Mouse (Mus musculus): ENCODE results near the gene Cap2.

Gene Cap2

GRCm38 (mm10) chr13:46571961-46572647 lies 70.5 kb downstream of the Cap2 start:
- DNase-seq, result peak; percentile 84

- DNase-seq, result no peak
Observed at GRCm38 (mm10) chr13:46572648-46573163, 71.1 kb downstream of the Cap2 start.

GRCm38 (mm10) chr13:46574201-46574600 lies 72.6 kb downstream of the Cap2 start:
- no peak for DNase-seq

DNA sequence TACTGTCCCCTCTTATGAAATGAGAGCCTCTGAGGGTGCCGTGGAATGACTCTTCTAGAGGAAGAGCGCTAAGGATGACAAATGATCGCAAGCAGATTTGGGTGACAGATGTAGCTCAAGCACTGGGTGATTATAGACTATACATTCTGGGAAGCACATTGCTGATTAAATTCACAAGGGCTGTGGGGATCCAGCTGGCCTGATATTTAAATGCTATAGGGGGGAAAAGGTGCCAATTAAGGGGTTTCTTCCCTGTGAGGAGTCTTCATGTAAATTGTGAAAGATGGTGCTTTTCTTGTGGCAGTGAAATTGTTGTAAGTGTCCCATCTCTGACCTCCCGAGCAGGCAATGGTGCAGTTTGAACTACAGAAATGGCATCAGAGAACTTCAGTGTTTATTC lies 73.1 kb downstream of the Cap2 start:
- no peak for DNase-seq

DNA sequence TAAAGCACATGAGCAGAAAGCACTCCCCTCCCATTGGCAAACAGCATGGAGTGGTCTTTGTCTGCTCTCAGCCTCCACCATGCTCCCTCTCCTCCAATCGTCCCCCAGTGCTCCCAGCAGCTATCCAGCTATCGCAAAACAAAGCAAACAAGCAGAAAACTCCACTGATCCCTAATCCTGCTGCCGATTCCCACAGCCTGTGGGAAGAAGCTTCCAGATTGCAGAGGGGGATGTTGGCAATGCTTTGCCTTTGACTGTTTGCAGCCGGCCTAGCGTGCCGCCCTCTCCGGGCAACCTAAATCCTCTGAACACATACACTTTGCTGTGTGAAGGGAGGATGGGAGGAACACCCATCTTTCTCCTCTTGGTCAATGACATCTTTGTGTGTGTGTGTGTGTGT lies 83.2 kb downstream of the Cap2 start:
- DNase-seq, result no peak

DNA sequence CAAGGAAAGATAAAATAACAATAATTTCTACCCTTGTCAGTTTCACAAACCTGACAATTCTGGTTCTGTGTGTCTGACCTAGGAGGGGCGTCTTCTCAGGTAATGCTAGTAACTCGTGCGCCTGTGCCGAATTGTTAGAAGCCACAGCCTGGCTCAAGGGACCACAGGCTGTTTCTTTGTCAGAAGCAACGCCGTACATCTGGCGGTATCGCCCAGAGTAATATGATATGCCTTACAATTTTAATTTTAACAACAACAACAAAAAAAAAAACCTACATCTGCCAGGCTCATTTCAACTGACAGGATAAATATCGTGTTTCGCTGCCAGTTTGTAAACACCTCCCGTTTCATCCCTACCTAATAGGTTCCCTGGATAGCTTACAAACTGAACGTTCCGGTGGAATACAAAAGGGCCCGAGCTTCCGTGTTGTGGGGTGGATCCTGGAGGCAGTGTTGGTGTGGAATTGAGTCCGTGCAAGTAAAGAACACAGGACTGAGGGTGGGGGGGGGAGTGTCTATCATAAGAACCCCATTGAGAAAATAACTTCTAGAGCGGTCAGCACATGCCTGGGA lies 86.2 kb downstream of the Cap2 start:
- DNase-seq, result no peak

GRCm38 (mm10) chr13:46588606-46589005 lies 87.0 kb downstream of the Cap2 start:
- no peak for DNase-seq

GRCm38 (mm10) chr13:46590885-46591284 lies 89.2 kb downstream of the Cap2 start:
- DNase-seq, result no peak

DNA sequence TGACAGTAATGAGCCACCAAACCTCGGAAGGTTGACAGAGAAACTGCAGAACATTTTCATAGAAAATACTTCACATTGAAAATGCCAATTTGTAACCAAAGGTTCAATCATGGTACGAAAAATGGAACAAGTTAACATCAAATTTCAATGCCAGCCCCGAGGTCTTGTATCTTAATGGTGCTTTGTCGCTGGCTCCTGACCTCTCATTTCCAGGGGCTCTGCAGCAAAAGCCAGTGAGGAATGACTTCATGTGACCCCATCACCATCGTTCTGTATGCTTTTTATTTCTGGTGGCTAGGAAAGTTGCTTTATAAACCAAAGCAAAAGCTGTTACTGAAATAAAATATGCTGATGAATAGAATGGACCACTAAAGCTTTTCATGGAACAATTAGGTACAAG lies 99.0 kb downstream of the Cap2 start:
- no peak for DNase-seq

DNA sequence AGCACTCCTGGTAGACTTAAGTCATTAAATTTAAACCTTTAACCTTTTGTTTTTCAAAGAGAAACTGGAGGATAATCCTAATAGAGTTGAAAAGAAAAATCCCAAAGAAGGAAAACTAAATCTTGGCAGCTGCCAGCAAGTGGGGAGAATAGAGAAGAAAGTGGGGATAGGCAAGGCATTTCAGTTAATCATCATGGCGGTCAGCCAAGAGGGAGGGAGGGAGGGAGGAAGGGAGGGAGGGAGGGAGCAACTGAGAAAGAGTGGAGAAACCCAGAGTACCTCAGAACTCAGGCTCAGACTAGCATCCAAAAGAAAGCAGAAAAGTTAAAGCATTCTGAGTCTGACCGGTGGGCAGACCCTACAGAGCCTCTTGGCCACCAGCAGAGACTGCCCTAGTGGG lies 99.7 kb downstream of the Cap2 start:
- no peak for DNase-seq

DNA sequence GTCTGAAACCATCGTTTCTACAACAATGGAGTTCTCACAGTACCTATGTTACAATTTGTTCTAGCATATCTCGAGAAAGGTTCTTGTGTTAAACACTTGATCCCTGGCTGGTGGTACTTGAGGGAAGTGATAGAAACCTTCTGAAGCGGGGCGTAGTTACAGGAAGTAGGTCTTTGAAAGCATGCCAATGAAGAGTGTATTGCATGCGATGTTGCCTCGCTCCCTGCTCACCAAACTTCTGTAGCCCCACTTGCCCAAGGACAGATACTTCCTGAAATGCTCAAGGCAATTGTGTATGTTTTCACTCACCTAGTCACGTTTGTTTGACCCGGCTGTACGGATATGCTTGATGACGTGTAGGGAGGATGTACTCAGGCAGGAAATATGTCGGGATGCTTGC lies 101.0 kb downstream of the Cap2 start:
- DNase-seq, result no peak

DNA sequence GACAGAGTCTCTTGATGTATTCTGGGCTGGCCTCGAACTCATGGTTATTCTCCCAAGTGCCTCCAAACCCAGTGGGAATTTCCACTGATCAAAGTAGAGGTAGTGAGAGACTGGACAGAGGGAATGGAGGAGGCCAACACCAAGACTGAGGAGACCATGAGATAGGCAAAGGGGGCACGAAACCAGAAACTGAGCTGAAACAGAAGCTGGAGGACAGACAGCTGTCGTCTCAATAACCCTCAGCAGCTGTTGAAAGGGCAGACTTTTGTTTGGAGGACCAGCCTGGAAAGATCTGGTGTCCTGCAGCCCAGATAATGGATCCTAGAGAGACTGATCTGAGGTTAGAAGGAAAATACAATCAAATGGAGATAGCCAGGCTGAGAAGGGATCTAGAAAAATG lies 109.4 kb downstream of the Cap2 start:
- DNase-seq, result no peak

DNA sequence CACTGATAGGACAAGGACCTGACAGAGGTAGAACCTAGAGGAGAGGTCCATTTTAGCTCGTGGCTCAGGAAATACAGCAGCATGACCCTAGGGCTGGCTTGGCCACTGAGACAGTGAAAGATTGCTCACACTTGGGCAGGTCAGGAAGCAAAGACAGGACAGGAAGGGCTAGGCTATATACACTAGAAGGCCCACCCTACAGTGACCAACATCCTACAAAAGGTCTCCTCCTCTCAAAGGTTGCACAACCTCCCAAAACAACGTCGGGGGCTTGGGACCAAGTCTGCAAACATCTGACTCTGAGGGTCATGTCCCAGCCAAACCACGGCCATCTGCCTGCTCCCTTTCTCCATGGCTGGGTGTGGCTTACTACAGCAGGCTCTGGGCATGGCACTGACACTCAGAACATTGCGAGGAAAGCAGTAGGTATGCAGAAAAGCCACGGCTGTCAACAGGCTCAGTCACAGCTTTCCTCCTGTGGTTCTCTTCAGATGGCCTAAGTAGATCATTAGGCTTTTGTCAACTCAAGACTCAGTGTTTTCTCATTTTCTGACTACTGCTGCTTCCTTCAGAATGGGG lies 112.1 kb downstream of the Cap2 start:
- no peak for DNase-seq

- no peak for DNase-seq
Observed at GRCm38 (mm10) chr13:46616673-46617362, 115.2 kb downstream of the Cap2 start.

DNA sequence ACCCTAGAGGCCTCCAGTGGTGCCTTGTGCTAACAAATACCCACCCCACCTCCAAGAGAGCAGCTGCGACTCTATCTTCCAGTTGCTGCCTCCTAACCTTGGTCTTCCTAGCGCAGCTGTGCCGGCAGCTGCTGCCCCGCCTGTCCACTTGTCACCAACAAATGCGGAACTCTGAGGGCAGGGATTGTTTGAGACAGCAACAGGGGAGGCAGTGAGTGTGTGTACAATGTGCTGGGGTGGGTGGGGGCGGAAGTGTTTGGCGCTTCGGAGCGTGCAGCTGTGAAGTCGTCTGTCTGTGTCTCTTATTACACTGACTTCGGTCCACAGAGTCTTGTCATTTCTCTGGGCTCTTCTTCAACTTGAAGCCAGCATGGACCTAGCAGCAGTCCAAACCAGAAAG lies 118.0 kb downstream of the Cap2 start:
- no peak for DNase-seq

DNA sequence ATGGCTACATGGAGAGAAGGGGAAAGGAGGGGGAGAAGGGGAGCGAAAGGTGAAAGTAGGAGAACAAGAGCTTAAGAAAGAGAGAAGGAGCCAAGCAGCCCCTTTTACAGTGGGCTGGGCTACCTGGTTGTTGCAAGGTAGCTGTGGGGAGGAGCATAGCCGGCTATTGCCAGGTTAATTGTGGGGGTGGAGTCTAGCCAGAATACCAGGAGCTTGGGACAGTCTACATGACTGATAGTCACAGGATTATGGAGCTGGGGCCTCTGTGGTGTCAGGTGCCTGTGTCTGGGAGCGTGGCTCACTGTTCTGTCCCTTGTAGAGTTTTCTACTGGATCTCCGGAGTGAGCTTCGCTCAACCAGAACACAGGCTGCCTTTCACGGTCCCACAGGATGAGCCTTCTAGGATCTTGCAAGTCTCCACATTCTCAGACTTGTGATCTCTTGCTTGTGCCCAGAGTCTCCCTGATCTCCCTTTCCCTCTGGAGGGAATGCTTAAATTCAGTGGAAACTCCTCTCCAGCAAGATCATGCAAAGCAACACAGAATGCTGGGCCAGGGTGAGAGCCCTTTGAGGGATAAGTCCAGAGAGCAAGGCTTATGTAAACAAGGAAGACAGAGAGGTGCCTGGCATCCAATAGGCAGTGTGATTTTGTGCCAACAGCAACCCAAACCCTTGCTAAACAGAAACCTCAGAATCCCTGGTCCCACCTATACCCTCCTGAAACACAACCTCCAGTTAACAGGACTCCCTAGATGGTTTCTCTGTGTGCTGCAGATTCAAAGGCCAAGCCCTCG lies 119.5 kb downstream of the Cap2 start:
- DNase-seq, result no peak

DNA sequence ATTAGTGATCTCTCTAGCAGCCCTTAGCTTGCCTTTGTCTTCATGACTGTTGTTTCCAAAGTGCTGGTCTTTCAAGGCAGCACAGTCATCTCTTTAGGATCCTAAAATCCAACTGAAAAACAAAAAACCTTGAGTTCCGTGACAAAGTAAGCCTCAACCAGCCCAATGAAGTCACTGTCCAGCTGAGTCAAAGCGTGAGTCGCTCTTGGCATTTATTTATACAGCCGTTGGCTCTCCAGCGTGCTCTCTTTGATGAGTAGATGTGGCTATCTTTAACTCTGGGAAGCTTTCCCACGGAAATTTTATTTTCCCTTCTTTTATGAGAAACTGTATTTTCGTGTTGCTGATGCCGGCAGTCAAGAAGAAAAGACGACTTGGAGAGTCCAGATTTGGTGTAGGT lies 125.0 kb downstream of the Cap2 start:
- DNase-seq, result no peak

DNA sequence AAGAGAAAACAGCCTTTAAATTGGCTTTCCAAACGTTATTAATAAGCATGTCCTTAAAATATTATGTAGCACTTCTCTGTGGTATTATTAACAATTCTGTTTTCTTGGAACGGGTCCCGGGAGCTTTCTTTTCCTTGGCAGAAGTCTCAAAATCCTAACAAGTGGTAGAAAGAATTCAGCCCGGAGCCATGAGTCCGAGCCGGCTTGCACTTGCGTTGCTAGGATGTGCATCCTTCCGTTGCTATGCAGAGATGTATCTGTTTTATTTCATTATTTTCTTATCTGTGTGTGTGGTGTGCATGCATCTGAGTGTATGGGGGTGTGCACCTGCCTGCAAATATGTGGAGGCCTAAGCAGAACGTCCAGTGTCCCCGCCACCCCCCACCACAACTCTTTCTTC lies 126.2 kb downstream of the Cap2 start:
- no peak for DNase-seq

GRCm38 (mm10) chr13:46629391-46629790 lies 127.7 kb downstream of the Cap2 start:
- DNase-seq, result no peak

DNA sequence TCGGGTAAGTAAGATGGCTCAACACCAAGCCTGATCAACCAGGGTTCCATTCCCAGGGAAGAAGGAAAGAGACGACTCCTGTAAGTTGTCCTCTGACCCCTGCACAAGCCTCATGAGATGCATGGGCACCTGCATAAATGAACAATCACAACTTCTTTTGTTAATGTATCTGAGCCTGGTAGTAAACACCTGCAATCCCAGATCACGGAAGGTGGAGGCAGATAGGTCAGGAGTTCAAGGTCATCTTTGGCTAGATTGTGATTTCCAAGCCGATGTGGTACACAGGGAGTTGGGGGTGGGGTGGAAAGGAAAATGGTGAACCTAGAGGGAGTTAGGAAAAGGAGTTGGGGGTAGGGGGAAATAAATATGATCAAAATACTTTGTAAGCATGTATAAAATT lies 131.1 kb downstream of the Cap2 start:
- no peak for DNase-seq

DNA sequence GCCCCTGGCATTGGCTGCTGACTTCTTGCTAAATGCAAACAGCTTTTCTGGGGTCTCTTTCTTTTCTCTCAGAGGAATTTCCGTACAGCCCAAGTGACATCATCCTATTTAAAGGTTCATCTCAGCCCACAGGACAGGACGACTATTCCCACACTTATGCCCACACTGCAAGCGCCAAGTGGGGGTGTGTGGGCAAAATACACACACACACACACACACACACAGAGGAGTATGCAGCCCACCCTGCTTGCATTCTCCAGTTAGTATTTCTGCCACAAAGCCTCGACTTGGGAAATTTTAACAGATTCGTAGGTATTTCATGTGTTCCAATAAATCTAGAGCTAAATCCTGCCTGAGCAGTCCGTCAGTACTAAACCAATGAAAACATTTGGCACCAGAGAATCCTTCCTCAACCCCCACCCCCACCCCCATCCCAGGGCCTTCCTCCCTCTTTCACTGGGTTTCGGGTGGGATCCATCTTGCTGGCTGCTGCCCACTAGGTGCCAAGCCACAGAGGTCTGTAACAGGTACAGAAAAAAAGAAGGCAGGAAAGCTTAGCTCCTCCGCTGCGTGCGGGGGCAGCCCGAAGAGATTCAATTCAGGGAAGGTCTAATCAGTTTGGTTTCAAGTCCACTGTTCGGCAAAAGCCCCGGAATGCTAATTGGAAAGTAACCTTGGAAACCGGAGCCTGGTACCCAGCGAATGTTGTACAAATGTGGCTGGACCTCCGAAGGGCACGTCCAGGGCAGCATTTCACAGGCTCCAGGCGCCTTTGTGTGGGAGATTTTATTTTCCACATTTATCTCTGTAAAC lies 131.9 kb downstream of the Cap2 start:
- DNase-seq, result peak; percentile 11

GRCm38 (mm10) chr13:46634133-46634488 lies 132.5 kb downstream of the Cap2 start:
- DNase-seq, result no peak

Measured in cerebellum, adult 11-12 months (tissue).